Mouse (Mus musculus): Measurements from ENCODE around the gene Mast1. TPM values are rescaled to one million over a fixed set of nuclear protein-coding genes. Genes with fewer than 3 reads are reported as not detected.

Gene Mast1
- 1.5 TPM for polyA plus RNA-seq (2017; shearing (Covaris generic))

DNA sequence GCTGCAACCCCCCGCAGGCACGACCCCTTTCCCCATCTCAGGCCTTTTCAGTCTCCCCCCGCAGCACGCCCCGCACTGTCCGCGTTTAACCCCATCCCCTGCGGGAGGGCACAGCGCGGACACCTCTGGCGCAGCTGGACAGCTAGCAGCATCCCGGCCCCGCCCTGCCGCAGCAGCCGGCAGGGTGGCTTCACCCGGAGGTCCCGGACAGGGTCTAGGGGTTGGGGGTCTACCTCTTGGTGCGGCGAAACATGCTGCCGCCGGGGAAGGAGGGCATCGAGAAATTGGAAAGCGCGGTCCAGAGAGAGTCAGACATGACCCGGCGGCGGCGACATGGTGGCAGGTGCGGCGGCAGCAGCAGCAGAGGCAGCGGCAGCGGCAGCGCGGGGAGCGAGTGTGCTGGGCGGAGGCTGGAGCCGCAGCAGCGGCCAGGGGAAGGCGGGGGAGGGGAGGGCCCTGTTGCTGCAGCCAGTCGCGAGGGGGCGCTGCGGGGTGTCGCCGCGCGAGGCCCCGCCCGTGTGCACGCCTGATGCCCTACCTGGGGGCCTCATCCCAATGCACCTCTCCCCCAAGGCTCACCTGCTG, at the start of gene Mast1:
Gene Mast1 (minus strand): TSS at position 398 of the 585 bp plus-strand sequence.

DNA sequence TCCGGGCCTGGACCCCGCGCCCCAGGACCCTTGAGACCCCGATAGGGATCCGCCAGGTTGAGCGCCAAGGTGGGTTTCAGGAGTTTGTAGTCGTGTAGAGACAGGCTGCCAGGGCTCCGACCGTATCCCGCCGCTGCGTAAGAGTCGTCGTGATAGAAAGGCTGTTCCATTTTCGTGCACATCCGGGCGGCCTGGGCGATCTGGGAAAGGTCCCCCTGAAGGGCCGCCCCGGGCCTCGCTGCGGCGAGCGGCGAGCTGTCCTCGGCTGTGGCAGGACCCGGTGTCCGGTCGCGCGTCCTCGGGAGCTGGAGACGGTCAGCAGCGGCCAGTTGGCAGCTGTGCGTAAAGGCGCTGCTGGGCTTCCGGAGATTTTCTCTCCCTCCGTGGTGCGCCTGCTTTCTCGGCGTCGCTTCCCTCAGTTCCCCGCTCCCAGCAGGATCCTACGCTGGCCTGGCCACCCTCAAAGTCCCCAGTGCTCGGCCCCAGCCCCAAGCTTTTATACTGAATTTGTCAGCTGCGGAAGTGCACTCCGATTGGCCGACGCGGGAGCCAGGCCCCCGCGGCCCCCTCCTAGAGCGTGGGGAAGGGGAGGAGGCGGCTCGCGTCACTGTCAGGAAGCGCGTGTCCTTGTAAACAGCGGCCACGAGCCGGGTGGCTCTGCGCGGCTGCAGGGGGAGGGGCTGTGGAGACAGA, 41.2 kb upstream of the Mast1 start, which contains the start of gene Junb:
Gene Junb (minus strand): TSS at position 471 of the 693 bp plus-strand sequence.

DNA sequence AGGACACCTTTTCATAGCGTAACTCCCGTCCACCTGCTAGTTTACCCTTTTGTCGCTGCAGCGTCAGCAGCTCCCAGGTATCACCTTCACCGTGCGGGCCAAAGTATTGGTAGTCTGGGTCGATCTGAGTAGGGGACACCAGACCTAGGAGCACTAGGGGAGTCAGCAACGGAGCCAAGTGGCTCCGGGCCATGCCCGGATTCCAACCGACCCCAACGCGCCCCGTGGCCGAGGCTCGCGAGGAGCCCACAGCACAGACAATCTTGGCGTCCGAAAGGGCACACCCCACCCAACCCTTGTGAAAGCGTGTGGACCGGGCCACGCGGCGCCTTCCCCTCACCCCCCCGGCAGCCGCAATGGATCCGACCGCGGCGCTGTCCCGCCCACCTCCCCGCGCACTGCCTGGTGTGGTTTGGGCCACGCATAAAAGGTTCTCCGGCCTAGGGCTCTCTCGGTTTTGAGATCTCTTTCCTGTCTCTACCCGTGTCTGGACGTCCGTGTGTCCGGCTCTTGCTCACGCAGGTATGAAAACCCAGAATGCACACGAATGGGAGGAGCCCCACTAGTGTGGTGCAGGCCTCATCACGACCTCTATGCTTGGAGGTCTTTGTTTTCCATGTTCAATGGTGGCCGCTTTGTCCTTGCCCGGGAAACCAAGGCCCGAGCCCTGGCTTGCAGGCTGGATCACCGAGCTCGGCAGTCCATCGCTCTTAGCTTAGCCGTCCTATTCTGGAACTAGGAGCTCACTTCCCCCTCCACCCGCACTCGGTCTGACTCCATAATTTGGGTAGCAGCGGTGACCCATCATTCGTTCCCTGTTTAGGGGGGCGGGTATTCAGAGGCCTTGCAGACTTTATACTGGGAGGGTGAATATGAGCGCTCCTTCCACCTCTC, 32.3 kb upstream of the Mast1 start, which contains the start of the genes Gm49661, Prdx2 and Rnaseh2a:
Gene Gm49661 (minus strand): TSS at position 193 of the 894 bp plus-strand sequence.
Gene Prdx2 (plus strand): TSS at position 347 of the 894 bp plus-strand sequence.
Gene Rnaseh2a (minus strand): TSS at position 527 of the 894 bp plus-strand sequence.

DNA sequence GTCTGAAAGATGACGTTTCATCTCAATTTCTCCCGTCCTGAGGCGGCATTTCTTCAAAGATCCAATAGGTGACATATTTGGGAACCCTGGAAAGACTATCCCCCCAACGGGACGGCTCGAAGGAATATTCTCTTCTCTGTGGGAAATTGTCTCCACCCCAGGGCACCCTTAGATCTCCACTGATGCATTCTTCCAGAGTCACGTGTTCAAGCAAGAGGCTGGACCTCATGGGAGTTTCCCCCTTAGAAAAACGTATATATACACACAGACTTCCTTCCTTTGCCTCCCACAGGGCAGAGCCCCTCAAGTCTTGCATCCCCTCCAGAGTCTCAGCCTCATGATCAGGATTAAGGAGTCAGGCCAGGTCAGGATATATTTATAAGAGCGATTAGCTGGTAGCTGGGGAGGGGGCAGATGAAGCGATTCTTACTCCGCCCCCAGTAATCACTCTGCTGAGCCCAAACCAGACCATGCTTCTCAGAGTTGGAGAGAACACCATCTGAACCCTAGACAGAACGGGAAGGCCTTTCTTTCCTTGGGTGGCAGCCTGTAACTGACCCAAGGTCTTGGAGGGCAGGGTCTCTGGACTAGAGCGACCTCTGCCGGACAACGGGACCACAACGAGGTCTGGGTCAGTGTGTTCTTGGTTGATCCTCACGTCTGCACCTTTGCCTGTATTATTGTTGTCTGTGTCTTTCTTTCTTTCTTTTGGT, 9.5 kb upstream of the Mast1 start, which contains the start of gene Rtbdn:
Gene Rtbdn (plus strand): TSS at position 464 of the 713 bp plus-strand sequence.

DNA sequence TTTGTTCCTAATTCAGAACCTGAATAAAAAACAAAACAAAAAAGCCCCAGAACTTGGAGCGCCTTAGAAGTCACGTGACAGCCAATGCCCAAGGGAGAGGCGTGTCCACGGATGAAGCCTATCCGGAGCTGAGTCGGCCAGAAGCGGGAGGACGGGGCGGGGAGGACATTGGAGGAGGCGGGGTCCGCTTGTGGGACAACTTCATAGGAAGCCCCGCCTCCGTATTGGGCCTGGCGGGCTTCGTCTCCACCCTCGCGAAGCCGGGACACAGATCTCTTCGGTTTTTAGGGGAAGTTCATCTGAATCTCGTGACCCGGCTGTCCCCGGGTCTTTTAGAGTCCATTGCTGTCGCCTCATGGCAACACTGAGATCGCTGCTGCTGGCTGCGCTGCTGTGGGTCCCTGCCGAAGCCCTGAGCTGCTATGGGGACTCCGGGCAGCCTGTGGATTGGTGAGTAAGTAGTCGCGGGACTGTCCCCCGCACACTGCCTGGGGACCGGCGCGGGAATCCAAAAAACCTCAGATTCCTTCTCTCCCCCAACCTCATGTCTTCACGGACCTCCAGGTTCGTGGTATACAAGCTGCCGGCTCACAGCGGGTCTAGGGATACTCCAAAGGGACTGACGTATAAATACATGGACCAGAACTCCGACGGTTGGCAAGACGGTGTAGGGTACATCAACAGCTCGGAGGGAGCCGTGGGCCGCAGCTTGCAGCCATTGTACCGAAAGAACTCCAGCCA, 28.6 kb downstream of the Mast1 start, which contains the start of gene Dnase2a:
Gene Dnase2a (plus strand): TSS at position 140 of the 741 bp plus-strand sequence.

DNA sequence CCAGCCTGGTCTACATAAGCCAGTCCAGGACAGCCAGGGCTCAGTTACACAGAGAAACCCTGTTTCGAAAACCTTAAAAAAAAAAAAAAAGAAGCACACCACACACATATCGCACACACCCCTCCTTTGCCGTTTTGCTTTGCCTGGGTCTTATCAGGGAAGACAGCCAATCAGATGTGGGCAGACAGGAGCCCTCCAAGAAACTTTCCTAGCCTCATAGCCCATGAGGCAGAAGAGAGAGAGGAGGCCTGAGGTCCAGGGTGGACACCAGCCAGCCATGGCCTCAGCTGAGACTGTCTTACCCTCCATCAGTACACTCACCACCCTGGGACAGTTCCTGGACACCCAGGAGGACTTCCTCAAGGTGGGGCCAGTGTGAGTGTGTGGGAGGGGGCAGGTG, 35.4 kb downstream of the Mast1 start, which contains the start of gene Klf1:
Gene Klf1 (plus strand): TSS at position 177 of the 400 bp plus-strand sequence.

DNA sequence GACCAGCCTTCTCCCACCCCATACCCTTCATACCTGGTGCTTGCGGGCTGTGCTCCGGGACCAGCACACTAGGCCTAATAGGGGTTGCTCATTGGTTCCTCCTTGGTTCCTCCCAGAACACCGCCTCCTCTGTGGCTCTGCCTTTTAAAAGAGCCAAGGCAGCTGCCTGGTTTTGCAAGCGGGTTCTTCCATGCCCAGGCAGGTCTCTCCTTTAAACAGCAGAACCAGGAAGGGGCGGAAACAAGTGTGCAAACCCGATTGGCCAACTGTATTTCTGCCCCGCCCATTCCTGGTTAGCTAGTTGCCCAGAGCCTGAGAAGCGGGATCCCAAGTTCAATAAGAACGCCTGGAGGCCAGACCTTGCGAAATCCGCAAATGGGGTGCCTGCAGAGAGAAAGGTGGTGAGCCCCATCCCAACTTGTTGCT, 43.4 kb downstream of the Mast1 start, which contains the start of gene Gcdh:
Gene Gcdh (minus strand): TSS at position 213 of the 426 bp plus-strand sequence.

DNA sequence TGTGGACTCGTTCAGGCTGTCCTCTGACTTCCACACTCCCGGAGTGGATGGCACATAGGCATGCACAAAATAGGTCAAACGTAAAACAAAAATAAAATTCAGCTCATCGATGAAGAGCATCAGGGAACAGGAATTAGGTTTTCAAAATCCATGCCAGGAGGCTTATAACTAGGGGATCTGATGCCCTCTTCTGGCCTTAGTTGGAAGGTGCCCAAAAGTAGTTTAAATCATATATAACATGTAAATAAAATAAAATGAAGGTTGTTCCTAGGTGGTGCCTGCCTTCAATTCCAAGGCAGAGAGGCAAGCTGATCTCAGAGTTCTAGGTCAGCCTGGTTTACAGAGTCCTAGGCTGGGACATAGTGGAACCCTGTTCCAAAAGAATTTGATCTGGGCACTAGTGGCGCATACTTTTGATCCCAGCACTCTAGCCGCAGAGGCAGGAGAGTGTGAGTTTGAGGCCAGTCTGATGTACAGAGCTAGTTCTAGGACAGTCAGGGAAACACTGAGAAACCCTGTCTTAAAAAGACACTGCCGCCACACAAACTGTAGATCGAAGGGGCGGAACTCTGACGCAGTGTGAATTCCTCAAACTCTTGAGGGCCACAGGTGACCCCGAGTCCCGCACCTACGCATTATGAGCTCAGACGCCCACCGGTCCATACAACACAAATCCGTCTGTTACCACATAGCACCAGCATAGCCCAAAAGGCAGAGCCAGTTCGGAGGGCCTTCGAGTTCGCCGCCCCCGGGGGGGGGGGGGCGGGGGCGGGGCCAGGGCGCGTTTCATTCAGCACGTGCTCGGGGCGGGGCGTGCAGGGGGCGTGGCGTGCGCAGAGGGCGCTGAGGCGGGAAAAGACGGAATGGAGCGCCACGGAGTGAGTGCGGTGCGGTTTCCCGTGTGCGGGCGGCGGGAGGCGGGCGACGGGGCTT, 65.5 kb downstream of the Mast1 start, which contains the start of gene Syce2:
Gene Syce2 (plus strand): TSS at position 736 of the 933 bp plus-strand sequence.

Other genes with a start within 250 kb of the Mast1 start
- 3.9 TPM for gene Nacc1, start 249.5 kb downstream of the Mast1 start, polyA plus RNA-seq (2017; shearing (Covaris generic))
- gene Lyl1, start 235.9 kb downstream of the Mast1 start, polyA plus RNA-seq (2017; shearing (Covaris generic)): 0.54 TPM
- 29.3 TPM for gene G430095P16Rik, start 214.4 kb downstream of the Mast1 start, polyA plus RNA-seq (2017; shearing (Covaris generic))
- gene Nfix, start 137.0 kb downstream of the Mast1 start, polyA plus RNA-seq (2017; shearing (Covaris generic)): 3.4 TPM
- 9.0 TPM for gene Dand5, start 114.5 kb downstream of the Mast1 start, polyA plus RNA-seq (2017; shearing (Covaris generic))
- gene Gadd45gip1, start 105.8 kb downstream of the Mast1 start, polyA plus RNA-seq (2017; shearing (Covaris generic)): 30.6 TPM
- 211 TPM for gene Rad23a, start 96.7 kb downstream of the Mast1 start, polyA plus RNA-seq (2017; shearing (Covaris generic))
- 499 TPM for gene Calr, start 90.4 kb downstream of the Mast1 start, polyA plus RNA-seq (2017; shearing (Covaris generic))
- 111 TPM for gene Farsa, start 80.4 kb downstream of the Mast1 start, polyA plus RNA-seq (2017; shearing (Covaris generic))
- gene Syce2, start 65.2 kb downstream of the Mast1 start, polyA plus RNA-seq (2017; shearing (Covaris generic)): 8.3 TPM
- 37.3 TPM for gene Gcdh, start 43.4 kb downstream of the Mast1 start, polyA plus RNA-seq (2017; shearing (Covaris generic))
- gene Klf1, start 35.4 kb downstream of the Mast1 start, polyA plus RNA-seq (2017; shearing (Covaris generic)): 0.32 TPM
- 21.8 TPM for gene Dnase2a, start 28.8 kb downstream of the Mast1 start, polyA plus RNA-seq (2017; shearing (Covaris generic))
- 0.24 TPM for gene Rtbdn, start 9.6 kb upstream of the Mast1 start, polyA plus RNA-seq (2017; shearing (Covaris generic))
- gene Gm49661, start 32.1 kb upstream of the Mast1 start, polyA plus RNA-seq (2017; shearing (Covaris generic)): not detected
- 247 TPM for gene Prdx2, start 32.2 kb upstream of the Mast1 start, polyA plus RNA-seq (2017; shearing (Covaris generic))
- 101 TPM for gene Rnaseh2a, start 32.4 kb upstream of the Mast1 start, polyA plus RNA-seq (2017; shearing (Covaris generic))
- 568 TPM for gene Junb, start 41.4 kb upstream of the Mast1 start, polyA plus RNA-seq (2017; shearing (Covaris generic))
- gene Hook2, start 53.2 kb upstream of the Mast1 start, polyA plus RNA-seq (2017; shearing (Covaris generic)): 10.4 TPM
- gene Best2, start 77.2 kb upstream of the Mast1 start, polyA plus RNA-seq (2017; shearing (Covaris generic)): not detected
- gene Asna1, start 87.9 kb upstream of the Mast1 start, polyA plus RNA-seq (2017; shearing (Covaris generic)): 40.2 TPM
- 202 TPM for gene Trir, start 89.5 kb upstream of the Mast1 start, polyA plus RNA-seq (2017; shearing (Covaris generic))
- 49.4 TPM for gene Tnpo2, start 99.6 kb upstream of the Mast1 start, polyA plus RNA-seq (2017; shearing (Covaris generic))
- gene Fbxw9, start 122.7 kb upstream of the Mast1 start, polyA plus RNA-seq (2017; shearing (Covaris generic)): 9.1 TPM
- 2.4 TPM for gene Gm5741, start 130.6 kb upstream of the Mast1 start, polyA plus RNA-seq (2017; shearing (Covaris generic))
- 82.7 TPM for gene Dhps, start 134.4 kb upstream of the Mast1 start, polyA plus RNA-seq (2017; shearing (Covaris generic))
- 178 TPM for gene Wdr83os, start 143.4 kb upstream of the Mast1 start, polyA plus RNA-seq (2017; shearing (Covaris generic))
- gene Wdr83, start 143.9 kb upstream of the Mast1 start, polyA plus RNA-seq (2017; shearing (Covaris generic)): 40.6 TPM
- 177 TPM for gene Man2b1, start 145.9 kb upstream of the Mast1 start, polyA plus RNA-seq (2017; shearing (Covaris generic))
- not detected for gene Zfp791, start 185.7 kb upstream of the Mast1 start, polyA plus RNA-seq (2017; shearing (Covaris generic))
- not detected for gene Cks1brt, start 214.6 kb upstream of the Mast1 start, polyA plus RNA-seq (2017; shearing (Covaris generic))

Data from inflammation-experienced regulatory T-cells, adult 16 weeks (primary cell).